Mouse (Mus musculus) embryonic facial prominence, embryonic 11.5 days (tissue): Measurements from ENCODE around the gene Saxo1. TPM values are rescaled to one million over a fixed set of nuclear protein-coding genes. Genes with fewer than 3 reads are reported as not detected.

Experiments
- polyA plus RNA-seq: library from polyadenylated mRNA; unstranded; fragments of >200 nt; fragmentation: Nextera tagmentation; extraction: Ambion mirVana; gene quantifications from 2 replicates; pipeline ENCODE4 v1.2.1, GENCODE M21; 2014

The Saxo1 gene
- polyA plus RNA-seq, 1 experiment from 2014 or later = not detected

Other genes with a start within 250 kb of the Saxo1 start
- gene Rraga, start 17.3 kb upstream of the Saxo1 start, polyA plus RNA-seq = 108 and 116 TPM in 2 replicates
- gene Haus6, start 53.7 kb upstream of the Saxo1 start, polyA plus RNA-seq = 30.7 and 32.6 TPM in 2 replicates
- 79.8 and 91.4 TPM in 2 replicates for gene Plin2, start 111.7 kb upstream of the Saxo1 start, polyA plus RNA-seq
- gene Dennd4c, start 190.2 kb upstream of the Saxo1 start, polyA plus RNA-seq = 6.3 and 7.0 TPM in 2 replicates